Mouse (Mus musculus) frontal cortex, postnatal 10 days (tissue): ENCODE measurements at regions not wholly inside any gene's neighbourhood (a gene's known extent, or its start where the extent isn't known, plus 50 kb on each side); places are given as distances from the start of the nearest gene placed in this dataset.

ENCODE experiments used
- DNase-seq, 2 experiments: peaks; one replicate each; pipeline ENCODE4 v3.0.0; 2022; ENCODE audit warnings: low spot score in 2 of 2, mixed read lengths in 1 of 2

DNA sequence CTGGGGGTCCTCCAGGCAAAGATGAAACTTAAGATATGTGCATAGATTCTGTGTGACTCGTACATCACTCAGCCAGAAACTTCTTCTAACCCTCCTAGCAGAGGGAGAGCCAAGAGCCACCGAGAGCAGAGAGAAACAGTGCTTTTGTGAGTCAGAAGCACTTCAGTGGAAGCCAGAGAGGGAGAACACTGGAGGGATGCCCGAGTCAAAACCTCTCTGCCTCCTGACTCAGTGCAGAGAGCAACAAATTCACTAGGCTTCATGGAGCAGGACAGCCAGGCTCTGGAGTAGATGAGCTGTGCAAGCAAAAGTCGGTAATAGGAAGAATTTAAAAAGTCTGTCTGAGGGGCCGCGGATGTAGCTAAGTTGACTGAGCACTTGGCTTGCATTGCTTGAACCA lies 245.0 kb downstream of the Sox9 start:
- no peak for DNase-seq

- DNase-seq = no peak
These were observed 246.4 kb downstream of the Sox9 start for GRCm38 (mm10) chr11:113028235-113028919.

DNA sequence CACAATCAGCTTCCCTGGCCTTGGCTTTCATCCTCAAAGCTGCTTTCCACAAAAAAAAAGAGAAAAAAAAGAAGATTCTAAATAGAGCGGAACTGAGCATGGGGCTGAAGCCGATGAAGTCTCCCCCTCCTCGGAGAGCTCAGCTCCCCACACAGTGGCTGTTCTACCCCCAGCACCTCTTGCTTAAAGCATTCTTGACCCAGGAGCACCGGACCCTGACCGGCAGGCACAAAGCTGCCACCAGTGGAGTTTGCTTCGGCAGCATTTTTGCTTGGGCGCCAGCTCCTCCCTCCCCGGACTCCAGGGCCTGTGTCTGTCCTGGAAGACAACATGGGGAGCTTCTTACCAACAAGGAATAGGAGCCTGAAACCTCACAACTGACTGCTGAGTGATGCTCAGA lies 249.4 kb downstream of the Sox9 start:
- DNase-seq = no peak

DNA sequence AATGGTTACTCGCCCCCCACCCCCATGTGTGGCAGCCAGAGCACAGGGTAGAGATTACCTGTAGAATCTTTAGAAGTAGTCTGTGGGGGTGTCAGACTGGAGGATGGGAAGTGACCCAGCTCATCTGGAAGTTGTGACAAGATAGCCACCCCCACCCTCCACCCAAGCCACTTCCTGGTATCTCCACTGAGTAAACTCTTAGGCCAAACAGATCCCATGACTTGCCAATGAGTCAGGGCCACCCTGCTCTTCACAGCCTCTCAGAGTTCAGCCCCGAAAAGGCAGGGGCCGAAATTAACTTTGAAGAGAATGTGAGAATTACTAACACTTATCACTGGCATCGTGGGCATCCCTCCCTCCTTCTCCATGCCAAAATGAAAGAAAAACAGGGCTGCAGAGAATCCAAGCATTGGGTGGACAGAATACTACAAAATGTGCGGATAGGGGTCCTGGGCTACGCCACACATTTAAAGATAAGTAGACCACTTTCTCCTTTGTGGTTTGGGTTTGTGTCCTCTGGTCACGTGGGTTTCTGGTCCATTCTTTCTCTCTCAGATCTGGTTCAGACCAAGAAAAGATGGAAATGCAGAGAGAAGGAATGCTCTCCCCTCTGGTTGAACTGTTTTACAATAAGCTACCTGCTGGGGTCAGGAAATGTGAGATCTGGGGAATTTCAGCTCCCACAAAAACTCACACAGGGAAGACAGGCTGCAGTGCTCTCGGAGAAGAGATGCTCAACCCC lies 250.6 kb downstream of the Sox9 start:
- DNase-seq = no peak

DNA sequence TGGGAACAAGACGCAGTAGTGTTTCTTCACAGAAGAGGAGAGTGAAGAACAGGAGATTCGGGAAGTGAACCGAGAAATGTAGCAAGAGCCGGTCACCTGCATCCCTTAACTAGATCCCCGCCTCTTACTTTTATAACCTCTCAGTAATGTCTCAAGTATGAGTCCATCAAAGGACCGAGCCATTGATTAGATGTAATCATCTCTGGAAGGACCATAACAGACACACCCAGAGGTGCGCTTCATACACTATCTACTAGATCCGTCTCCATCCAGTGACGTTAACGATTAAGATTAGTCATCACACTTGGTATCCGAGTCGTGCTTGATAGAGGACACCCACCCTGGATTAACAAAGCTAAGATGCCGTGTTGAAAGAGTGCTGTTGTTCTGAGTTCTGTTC lies 252.9 kb downstream of the Sox9 start:
- DNase-seq = no peak

GRCm38 (mm10) chr11:113037736-113038135 lies 255.7 kb downstream of the Sox9 start:
- no peak for DNase-seq

GRCm38 (mm10) chr11:113042710-113043109 lies 260.7 kb downstream of the Sox9 start:
- no peak for DNase-seq

DNA sequence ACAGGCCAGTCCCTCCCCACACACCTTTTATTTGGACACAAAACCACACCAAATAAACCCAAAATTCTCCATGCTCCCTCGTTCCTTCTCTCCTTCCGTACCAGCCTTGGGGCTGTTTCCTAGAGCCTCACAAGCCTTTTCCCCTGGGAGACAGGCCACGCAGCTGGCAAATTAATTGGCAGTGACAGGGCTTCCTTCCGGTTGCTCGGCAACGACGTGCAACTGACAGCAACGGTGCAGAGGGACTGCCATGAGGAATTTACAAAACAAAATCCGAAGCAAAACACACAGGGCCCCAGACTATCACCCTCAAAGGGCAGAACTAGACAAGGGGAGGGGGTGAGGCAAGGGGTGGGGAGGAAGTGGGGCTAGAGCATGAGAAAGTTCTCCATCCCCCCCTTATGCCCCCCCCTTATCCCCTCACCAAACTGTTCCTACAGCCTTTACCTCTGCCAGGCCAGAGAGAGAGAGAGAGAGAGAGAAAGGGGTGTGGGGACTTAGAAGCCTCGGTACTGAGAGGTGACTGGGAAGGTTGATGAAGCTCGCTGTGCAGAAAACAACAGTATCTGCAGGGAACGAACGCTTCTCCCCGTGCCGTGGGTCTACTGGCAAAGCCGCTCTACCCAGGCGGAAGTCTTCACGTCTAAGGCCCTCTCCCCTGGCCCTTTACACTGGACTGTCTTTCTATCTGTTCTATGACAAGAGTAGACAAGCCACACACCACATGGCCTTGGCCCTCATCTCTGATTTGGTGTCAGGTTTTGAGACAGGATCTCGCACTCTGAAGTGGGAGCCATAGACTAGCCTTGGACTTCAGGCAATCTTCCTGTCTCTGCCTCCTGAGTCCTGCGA lies 264.4 kb downstream of the Sox9 start:
- peak; percentile 47 to 61 for DNase-seq

DNA sequence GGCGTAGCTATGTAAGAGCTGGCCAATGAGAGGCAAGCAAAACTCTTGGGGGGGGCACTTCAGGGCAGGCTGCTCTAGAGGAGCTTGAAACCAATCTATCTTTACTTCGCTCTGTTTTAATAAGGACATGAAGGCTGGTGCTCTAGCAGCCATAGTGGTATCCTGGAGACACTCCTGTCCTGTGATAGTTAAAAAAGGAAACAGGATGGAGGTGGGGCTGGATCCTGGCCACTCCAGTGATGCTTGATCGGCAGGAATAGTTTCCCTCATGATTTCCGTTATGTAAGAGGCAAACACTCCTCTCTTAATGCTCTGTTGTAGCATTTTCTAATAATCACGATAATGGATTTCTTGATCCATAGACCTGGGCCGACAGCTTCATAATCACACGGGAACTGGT lies 266.1 kb downstream of the Sox9 start:
- DNase-seq = no peak

GRCm38 (mm10) chr11:113049593-113049992 lies 267.6 kb downstream of the Sox9 start:
- DNase-seq = no peak

GRCm38 (mm10) chr11:113052536-113052935 lies 270.5 kb downstream of the Sox9 start:
- no peak for DNase-seq

DNA sequence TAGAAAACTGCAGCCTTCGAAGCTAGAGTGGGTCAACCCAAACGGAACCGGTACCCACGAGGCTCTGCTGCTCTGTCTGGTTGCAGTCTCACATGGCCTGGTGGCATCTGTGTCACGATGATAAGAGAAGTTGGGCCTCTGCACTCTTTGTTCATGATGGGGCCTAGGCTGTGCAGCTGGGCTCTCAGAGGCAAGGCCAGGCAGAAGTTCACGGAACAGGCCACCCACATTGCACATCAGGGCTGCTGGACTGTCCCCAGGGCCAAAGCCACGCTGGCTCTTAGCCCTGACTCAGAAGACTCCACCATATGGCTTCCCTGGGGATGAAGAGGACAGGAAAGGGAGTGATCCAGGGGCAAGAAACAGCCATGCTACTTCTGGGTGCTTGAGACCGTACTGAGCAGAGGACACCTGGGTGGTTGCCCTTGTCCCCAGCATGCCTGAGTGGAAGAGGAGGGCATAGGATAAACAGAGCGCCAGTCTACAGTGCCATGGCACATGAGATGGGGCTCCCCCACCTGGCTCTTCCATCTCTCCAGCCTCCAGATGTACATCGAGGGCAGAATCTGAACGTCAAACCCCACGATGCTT lies 274.1 kb downstream of the Sox9 start:
- DNase-seq = no peak

DNA sequence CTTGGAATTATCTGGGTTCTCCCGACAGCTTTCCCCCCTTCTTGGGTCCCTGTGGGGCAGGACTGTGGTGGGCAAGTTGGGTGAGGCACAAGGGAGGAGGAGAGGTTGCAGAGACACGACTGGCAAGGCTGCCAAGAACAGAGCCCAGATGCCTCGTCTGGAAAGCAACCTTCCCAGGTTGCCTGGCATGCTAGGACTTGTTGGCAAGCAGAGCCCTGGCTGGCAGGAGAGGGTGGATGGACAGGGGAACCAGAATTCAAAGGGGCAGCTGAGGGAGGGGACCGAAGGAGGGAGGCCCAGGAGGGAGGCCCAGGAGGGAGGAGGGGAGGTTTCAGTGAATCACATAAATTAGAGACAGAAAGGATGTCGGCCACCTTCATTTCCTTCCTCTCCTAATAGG lies 274.8 kb downstream of the Sox9 start:
- peak; percentile 31 to 38 for DNase-seq

GRCm38 (mm10) chr11:113070365-113070764 lies 288.3 kb downstream of the Sox9 start:
- no peak for DNase-seq

DNA sequence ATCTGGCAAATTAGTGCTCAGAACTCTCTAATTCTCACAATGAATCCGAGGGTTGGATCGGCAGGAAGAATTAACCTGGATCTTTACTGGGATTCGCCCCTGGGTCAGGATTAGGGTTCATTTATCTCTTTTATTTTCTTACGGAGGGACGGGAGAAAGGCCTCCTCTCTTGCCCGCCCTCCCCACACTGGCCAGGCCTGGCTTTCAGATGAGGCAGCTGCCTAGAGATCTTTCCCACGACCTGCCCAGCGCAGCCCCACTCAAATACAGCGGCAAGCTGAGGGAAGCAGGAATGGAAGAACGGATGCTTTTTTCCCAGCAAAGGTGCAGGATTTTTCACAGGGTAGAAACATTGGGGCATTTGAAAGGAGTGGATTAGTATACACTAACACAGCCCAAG lies 289.9 kb downstream of the Sox9 start:
- DNase-seq = no peak

- no peak for DNase-seq
These were observed 292.3 kb downstream of the Sox9 start for GRCm38 (mm10) chr11:113074328-113074727.

- no peak for DNase-seq
These were observed 294.3 kb downstream of the Sox9 start for GRCm38 (mm10) chr11:113076371-113076770.

- no peak for DNase-seq
These were observed 298.3 kb downstream of the Sox9 start for GRCm38 (mm10) chr11:113080311-113080710.

GRCm38 (mm10) chr11:113084442-113084841 lies 302.4 kb downstream of the Sox9 start:
- DNase-seq = no peak

GRCm38 (mm10) chr11:113085556-113085955 lies 303.5 kb downstream of the Sox9 start:
- no peak for DNase-seq

DNA sequence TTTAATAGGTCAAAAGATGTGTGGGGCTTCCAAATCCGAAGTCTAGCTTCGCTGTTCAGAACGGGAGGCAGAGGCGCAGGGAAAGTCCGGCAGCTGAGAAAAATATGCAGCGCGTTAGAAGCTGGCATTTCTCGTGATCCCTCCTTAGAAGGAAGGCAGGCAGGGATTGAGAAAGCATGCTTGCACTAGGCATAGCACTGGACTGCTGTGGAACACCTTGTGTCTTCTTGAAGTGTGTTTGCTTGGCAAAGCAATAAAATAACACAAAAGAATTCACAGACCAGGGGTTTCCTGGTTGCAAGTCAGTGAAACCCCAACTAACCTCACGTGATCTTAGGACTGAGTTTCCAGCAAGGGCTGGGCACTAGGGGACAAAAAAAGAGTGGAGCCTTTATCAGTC lies 305.1 kb downstream of the Sox9 start:
- no peak for DNase-seq
